Mouse (Mus musculus) layer of hippocampus, adult 18-20 months (tissue): ENCODE measurements around the gene Dscam. TPM values are rescaled to one million over a fixed set of nuclear protein-coding genes. Genes with fewer than 3 reads are reported as not detected.

Experiments used
- DNase-seq, 2 experiments: peaks; one replicate each; pipeline ENCODE4 v3.0.0; 2022; ENCODE audit warnings: low spot score in 2 of 2
- long read RNA-seq: library from polyadenylated mRNA; stranded (forward); transcript quantifications from one replicate; pipeline ENCODE4 v2.0.0, GENCODE M21; 2021
- total RNA-seq, 2 experiments: library from RNA; stranded (reverse); gene quantifications; 2 replicates each; pipeline ENCODE4 v1.2.3; 2021

Gene Dscam
- 10 to 100 TPM; 35.7 to 36.8 TPM for total RNA-seq
- long read RNA-seq, partial matches to known transcripts = 12 of 18 reads
- long read RNA-seq, other reads (novel, unspliced or antisense) = 6 of 18 reads

DNA sequence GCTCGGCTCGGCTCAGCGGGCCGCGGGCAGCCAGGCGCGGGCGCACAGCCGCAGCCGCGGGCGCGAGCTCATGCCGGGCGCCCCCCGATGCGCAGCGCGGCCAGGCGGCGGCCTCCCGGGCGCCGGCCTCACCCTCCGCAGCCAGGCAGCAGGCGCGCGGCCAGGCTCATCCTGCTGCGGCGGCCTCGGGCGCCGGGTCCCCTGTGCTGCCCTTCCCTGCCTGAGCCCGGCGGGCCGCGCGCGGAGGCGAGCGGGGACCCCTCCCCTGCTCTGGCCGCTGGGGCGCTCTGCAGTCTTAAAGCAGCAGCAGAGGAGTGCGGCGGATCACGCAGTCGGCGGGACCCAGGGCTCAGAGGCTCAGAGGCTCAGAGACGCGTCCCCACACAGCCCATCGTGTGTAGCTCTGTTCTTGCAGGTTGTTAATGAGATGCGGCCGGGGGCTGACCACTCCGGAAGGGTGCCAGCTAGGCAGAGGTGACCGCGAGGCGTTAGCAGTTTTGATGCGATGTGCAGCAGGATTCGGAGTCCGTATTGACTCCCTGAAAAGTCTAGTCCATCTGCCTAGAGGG lies at the start of gene Dscam:
Gene Dscam, minus strand, starts transcription at position 240 of the 569 bp plus-strand sequence.
- peak; percentile 38 to 67 for DNase-seq

DNA sequence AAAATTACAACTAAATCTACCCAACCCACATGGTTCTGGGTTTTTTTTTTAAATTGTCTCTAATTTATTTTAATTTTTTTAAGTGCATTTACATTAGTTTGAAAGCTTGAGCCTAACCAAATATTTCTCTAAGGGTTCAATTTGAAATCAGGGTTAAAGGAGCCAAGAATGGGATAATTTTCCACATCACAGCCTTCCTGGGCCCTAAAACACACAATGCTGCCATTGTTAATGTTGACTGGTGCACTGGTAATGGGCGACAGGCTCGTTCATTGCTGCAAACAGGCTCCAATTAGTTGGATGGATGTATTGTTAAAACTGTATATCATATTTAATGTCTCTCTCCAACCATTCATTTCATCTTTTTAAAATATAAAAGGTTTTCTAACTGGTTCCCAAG lies 48.8 kb upstream of the Dscam start:
- DNase-seq = no peak

DNA sequence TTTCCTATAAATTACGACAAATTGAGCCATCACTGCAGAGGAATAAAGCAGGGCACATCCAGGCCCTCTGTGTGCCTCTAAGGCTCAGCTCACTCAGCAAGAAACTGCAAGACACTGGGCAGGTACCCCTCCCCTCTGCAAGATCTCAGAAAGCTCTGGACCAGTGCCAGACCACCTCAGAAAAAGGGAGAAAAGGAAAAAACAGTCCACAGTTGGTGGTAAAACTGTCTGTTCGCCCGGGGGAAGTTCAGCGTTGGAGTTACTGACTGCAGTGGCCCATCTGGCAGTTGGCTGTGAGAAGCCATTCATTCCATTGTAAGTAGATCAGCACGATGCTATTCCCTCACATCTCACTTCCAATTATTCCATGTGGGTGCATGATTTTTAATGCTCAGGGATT lies 39.4 kb upstream of the Dscam start:
- peak; percentile 79 to 90 for DNase-seq

DNA sequence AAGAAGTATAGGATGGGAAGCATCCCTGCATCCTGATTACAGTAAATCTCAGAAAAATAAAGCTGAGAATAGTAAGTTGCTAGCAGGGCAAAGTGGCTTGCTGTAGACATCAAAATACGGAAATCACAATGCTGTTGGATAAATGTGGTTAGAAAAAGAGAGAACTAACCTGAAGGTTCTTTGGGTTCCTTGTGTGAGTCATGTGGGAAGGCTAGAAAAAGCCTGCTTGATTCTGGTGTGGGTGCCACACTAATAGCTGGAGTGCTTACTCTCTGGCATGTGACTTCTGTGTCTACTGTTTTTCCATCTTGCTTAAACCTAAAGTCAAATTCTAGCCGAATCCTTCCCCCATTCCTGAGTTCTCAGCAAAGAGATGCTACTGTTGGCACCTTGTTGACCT lies 37.7 kb upstream of the Dscam start:
- DNase-seq = no peak

DNA sequence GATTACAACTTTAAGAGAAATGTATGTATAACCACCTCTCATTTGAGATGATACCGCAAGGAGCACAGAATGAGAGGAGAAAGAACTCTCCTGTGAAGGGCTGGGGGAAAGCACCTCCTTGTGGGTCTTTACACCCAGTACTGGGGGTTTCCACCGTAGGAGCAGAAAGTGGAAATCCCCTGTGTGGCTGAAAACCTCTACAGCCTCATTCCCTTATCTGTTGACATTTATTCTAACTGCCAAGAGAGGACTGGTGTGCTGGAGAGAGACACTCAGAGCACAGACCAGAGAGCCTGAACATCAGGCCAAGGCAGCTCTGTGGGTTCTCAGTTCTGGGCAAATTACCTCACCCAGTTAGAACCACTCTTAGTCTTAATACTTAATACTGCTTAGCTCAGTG lies 33.5 kb upstream of the Dscam start:
- DNase-seq = no peak

DNA sequence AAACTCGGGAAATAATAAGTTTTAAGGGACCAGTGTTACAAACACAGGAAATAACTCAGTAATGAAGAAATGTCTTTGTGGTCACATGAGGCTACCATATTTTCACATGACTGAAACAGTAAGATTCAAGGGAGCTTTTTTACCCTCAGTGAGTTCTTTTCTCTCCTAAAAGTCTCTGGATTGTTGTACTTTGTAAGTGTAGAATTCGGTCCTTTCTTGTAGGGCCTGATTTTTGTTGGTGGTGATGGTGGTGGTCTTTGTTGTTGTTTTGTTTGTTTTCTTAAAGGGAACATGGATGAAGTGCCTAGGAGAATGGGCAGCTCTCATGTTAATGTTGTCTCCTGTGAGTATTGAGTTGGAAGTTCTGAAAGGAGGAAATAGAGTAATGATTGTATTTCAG lies 33.0 kb upstream of the Dscam start:
- DNase-seq = no peak

DNA sequence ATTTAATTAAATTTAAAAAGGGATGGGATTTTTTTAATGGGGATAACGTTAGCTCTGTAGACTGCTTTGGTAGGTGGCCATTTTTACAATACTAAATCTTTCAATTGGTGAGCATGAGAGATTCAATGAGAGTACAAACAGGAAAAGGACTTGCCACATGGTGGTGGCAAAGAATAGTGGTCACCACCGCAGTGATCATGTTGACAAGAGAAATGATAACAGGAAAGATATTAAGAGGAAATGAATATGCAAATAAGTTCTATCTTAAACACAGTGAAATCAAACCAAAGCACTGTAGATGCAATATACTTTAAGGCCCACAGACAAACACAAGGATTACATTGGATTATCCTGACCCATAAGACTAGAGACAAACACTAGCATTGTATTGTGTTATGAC lies 24.1 kb upstream of the Dscam start:
- DNase-seq = no peak

DNA sequence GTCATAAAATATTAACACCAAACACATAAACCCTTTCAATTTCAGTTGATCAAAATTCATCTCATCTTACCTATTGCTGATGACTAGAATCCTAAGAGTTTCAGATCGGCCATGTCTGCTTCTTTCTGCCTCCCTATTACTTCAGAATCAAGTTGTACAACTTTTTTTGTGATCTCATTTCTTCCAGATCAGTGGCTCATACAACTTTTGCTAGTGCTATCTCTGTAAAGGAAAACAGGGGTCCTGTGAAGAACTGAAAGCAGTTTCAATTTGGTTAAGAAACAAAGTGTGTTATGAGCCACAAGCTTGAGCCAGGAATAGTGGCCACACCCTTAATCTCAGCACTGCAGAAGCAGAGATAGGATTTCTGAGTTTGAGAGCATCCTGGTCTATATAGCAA lies 23.6 kb upstream of the Dscam start:
- no peak for DNase-seq

DNA sequence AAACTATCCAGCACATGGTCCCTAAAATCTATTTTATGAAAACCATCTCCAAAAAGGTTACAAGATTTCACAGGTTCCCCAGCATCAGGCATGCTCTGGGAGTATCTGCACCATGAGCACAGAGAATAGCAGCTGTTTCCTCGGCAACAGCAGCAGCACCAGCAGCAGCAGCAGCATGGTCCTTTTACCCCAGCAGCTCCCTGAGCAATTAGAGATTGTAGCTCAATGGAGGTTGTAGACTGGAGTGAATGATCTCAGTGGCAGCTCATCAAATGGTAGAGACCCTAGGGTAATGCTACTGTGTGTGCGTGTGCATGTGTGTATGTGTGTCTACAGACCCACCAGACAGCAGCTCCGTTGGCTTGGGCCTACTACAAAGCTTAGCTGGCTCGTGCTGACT lies 21.7 kb upstream of the Dscam start:
- no peak for DNase-seq

DNA sequence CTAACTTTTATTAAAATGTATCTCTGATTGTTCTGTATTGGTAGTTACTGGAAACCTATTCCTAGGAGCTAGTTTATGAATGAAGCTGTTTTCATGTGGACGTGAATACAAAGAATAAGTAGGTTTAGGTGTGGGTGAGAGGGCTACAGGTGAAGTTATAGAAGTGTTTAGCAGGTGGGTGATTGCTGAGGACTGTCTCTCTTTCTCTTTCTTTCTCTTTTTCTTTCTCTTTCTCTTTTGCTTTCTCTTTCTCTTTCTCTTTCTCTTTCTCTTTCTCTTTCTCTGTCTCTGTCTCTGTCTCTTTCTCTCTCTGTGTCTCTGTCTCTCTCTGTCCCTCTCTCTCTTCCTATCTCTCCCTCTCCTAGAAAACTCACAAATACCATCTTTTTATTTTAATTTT lies 20.1 kb upstream of the Dscam start:
- DNase-seq = no peak

DNA sequence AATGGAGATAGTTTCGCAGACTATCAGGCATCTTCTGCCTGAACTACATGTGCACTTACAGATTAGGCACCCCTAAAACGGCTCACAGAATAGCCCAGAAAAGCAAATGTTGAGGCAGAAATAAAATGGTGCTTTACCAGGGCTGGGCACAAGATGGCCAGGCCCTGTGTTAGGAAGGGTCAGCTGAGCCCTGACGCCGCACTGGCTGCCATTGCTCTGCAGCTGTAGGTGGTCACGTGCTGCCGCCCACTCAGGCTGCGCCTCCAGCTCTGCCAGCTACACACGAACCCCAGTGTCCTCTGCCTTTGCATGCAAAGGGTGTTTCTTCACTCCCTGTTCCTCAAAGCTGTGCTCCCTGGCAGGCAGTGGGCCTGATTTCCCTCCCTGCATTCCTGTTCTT lies 948 bp upstream of the Dscam start:
- peak; percentile 32 to 49 for DNase-seq

DNA sequence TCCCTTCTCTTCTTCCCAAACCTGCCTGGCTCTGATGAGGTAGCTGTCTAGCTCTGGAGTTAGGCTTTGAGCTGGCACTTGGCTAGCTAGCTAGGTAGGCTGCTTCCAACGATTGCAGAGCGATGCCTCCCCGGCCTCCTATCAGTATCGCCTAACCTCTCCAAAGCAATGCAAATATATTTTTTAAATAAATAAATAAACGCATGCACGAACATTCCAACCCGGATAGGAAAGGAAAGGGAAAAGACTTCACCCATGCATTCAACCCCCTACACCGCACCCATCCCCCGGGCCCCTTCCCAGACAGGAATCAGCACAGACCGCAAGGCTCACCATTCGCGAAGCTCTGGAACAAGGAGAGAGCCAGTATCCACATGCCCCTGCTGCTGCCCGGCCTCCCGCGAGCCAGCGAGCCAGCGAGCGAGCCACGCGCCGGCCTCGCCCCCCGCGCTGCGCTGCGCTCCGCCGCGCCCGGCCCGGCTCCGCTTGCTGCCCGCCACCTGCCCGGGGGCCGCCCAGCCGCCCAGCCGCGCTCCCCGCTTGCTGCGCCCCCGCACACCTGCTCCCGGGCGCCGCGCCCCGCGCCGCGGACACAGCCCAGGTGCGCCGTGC lies 545 bp downstream of the Dscam start:
- DNase-seq = peak; percentile 29 to 53

DNA sequence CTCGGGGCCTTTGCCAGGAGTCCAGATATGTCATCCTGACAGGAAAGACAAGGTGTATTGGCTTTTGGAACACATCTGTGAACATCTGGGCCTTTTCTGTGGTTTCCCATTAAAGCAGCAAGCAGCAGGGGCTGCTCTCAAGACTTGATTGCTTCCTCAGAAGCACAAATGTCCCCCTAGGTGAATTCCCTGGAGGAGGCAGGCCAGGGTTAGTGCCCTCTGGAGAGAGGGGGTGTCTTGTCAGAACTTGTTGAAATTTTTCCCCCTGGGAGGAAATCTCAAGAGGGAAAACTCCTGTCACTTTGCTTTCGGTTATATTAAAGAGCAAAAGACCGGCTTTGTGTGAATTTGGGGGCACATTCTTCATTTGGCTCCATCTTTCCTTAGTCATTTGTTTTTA lies 1.9 kb downstream of the Dscam start:
- DNase-seq = no peak

DNA sequence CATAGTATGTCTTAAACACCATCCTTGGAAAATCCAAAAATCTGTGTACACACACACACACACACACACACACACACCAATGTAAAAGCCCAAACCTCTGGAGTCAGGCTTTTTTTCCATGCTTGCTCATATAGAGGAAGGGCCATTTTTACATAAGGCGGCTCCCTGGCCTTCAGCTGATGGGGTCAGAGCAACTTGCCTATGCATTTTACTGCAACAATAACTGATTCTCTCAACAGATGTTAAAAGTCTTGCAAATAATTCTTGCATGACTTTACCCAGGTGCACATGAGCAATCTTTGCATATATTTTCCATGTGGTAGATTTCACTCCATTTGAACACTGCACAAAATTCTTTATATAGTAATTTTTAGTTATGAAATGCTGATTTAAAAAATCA lies 2.5 kb downstream of the Dscam start:
- DNase-seq = no peak

DNA sequence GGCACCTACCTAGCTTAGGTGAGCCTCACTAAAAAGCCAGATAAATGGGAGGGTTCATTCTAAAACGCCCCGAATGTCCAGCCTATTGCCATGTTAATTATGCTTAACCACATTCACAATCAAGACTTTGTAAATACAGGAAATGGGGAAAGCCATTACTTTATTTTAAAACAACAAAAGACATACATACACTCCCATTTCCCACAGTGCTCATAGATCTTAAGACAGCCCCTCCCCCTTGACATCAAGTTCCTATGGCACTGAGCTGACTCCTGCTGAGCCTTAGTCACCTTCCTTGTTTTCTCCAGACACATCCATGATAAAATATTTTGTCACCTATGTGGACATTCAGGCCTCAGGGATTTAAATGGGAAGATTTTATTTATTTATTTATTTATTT lies 4.4 kb downstream of the Dscam start:
- no peak for DNase-seq

DNA sequence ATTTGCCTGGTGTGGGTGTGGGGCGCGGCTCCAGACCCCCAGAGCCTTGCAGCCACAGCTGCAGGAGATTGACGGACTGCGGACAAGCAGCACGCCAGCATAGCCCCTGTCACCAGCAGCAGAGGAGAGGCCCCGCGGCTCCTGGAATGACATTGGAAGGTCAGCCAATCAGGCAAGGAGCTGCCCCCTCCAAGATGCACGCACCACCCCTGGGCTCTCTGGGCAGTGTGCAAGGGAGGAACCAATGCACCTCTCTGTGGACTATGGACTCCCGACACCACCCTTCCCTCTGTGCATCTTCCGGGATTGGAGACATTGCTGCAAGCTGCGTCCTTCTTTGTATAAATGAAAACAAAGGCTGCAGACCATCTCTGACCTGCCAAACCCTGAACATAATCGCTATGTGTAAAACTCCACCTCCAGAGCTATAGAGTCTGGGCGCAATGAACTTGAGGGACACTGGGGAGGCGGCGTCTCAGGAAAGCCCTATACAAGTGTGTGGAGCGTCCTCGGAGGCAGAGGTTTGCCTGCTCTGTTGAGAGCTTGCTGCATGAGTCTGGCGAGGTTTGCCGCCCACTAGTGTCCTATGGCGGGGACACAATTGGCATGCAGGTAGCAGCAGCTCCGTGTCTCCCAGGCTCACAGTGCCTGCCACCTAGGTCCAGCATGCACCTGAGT lies 5.0 kb downstream of the Dscam start:
- DNase-seq = peak; percentile 48 to 71

DNA sequence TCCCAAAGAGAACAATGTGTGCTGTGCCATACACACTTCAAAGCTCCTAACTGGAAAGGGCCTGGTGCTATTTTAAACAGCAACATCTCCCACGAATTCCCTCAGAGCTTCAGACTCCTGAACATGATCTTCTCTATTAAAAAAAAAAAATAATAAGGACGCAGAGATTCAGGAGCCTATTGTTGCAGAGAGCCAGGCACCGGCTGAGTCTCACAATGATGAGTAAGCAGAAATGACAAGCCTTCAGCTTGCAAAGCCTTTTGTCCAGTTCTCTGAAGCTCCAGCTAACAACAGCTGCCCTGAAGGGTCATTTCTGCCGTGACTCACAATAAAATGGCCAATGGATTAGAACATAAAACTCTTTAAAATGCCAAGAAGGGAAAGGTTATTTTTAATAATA lies 12.3 kb downstream of the Dscam start:
- DNase-seq = no peak

DNA sequence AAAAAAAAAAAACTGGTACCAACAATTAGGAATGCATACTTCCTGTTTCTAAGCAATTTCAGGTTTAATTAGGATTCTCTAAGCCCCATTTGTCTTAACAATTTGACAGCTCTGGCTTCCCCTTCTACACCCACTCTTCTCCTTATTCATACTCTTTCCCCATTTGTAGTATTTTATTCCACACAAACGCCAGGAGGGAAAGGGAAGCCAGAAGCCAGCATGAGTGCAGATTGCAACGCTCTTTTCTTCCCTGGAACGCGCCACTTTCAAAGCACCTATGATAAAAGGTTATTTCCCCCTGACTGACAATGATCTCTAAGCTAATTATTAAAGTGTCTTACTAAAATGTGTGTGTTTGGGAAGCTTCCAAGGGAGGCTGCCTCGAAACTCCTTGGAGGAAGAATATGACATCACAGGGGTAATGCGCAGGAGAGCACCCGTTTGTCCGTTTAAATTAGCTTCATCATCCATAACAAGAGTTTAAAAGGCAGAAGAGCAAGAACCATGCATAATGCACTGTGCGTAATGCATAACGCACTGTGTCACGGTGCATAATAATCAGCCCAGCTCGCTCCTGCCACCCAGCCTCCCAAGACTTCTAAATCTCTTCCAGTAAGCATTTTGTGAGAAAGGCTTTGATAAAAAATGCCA lies 25.9 kb downstream of the Dscam start:
- no peak for DNase-seq

DNA sequence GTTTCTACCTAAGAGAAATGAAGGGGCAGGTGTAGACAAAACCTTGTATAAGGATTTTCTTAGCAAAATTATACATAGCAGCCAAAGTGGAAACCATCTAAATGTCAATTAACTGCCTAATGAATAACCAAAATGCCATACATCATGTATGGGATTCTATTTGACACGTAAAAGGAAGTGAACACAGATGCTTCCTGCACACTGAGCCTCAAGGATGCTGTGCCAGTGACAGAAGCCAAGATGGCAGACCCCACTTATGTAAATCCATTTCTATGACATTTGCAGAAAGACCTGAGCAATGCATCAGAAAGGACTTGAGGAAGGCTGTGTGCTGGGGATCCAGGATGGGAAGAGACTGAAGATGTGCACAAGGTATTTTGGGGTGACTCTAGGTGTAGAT lies 28.6 kb downstream of the Dscam start:
- no peak for DNase-seq

DNA sequence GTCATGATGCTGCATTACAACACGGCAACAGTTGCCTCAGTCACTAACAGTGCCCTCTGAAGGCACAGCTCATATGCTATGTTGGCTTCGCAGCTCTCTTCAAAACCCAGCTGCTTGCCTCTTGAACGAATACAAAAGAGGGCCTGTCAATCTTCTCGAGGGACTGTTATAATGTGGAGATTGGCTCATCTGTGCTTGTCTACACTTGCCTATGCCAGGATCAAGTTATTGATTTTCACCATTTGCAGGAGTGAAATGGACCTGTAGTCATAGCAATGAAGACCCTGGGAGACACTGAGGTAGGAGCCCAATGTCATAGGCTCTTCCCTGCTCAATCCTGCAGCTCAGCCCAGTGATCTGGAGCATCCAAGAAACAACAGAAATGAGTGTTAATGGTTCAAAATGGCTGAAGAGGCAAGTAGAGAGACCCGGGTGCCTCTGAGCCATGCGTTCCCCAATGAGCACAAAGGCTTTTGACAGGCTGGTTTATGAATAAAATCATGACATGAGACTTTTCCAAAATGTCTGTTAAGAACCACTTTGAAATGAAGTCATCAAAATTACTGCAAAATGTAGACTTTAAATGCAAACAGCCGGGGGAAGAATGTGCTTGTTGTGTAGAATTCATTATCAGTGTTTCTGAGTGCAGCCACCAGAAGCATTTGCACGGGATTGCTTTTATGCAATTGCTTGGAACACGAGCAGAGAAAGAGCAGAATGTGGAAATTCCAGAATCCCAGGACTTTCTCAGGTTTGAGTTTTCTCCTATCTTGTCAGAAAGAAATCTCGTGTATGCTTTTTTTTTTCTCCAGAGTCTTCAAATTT lies 35.3 kb downstream of the Dscam start:
- peak in 1 of 2 experiments; percentile 45 for DNase-seq

DNA sequence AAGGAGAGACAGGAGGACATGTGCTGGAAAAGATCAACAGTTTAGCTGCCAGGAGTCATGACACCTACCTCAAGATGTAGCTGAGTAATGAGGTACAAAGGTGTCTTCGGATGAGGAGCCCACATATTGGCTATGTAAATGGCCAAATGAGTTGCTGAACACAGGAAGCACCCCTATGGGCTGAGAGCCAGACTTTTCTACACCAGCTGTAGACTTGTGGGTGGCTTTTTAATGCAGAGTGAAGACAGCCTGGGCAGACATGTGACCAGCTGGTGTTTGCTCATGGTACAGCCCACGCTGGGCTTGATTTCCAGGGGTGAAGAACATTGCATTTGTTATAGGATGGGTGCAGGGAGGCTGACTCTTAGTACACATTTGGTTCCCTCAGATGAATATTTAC lies 43.3 kb downstream of the Dscam start:
- peak; percentile 86 to 95 for DNase-seq
